Mouse (Mus musculus): ENCODE data around the gene Cldn34a. TPM values are rescaled to one million over a fixed set of nuclear protein-coding genes. Genes with fewer than 3 reads are reported as not detected.
"Not testable (repeated sequence)": the region's sequence is repeated elsewhere in the genome, so short reads cannot be mapped to it uniquely, and the experiment has no call there.

Gene Cldn34a
- polyA plus RNA-seq (2012; rRNA removed), result not detected in 2 replicates

DNA sequence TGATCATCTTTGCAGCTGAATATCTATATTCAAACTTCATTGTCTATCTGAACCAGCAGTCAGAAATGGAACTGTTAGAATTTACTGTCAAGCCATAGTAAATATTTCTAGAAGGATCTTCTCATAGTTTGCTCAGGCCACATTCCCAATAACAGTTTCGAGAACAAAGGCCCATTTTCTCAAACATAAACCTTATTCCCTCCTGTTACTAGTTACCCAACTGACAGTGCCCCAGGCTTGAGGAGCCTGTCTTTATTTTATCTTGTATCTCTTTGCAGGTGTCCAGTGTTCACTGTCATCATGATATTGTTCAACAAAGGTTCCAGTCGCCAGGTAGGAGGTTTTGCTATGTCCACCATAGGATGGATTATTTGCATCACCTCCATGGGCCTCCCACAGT lies at the start of gene Cldn34a:
Gene Cldn34a (plus strand): TSS at position 301 of the 400 bp plus-strand sequence.
- Histone ChIP-seq H3K4me3 (replicated peaks; ENCODE audit: extremely low read depth, low read depth, low read length) (no peak within 1 kb of the TSS), H3K4me1 (ENCODE audit: control insufficient read depth, insufficient read depth, low read length) (no peaks in the 10 kb centered on the region; the same call in 1 of the 2 replicates)
- 64% methylated on average over 2 of the region's 2 CpGs for WGBS
- TF ChIP-seq CTCF (IDR thresholded peaks at IDR 0.05; ENCODE audit: insufficient read depth, low read length) (no peak), POLR2A (IDR thresholded peaks at IDR 0.05; ENCODE audit: borderline replicate concordance, extremely low read depth, low read depth, low read length) (no peak)
- DNase-seq, result no peak

DNA sequence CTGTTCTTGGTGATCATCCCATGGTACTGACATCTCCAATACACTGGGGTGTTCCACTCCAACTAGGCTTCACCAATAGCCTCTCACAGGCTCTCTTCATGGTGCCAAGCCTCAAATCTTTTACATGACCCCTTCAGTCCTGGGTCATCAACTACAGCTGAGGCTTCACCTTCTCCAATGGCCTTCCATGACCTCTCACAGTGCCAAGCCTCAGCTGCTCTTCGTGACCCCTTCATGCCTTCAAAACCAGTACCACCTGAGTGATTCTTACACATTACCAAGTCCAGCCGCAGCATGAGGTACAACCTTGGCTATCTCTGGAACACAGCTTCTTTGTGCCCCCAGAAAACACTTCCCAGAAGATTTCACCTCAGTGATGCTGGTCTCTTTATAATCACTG lies 44.5 kb upstream of the Cldn34a start:
- 67% methylated on average over 2 of the region's 2 CpGs for WGBS
- H3K4me3 ChIP-seq (replicated peaks; ENCODE audit: extremely low read depth, low read depth, low read length); H3K4me1 ChIP-seq (ENCODE audit: control insufficient read depth, insufficient read depth, low read length); DNase-seq: not testable (repeated sequence)

DNA sequence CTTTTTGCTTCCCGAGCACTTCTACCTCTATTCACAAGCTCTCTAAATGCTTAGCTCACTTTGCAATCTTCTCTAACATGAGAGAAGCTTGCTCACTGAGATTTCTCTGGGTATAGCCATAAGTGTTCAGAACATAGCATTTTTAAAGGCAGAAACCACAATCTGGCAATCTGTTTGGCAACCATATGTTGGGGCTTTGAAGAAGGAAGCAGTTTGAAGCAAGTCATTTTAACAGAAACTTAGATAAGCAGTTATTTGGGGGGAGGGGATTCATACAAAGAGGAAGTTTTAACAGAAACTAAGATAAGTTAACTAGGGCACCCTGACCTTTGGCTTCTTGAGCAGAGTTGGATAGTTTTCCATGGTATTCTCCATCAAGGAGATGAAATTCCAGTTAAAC lies 17.4 kb upstream of the Cldn34a start:
- WGBS, result 73% methylated on average over 1 of the region's 1 CpGs
- TF ChIP-seq POLR2A (IDR thresholded peaks at IDR 0.05; ENCODE audit: borderline replicate concordance, extremely low read depth, low read depth, low read length) (no peak), CTCF (IDR thresholded peaks at IDR 0.05; ENCODE audit: insufficient read depth, low read length) (no peak)
- H3K4me1 ChIP-seq (ENCODE audit: control insufficient read depth, insufficient read depth, low read length), result no peaks in the 10 kb centered on the region
- H3K4me3 ChIP-seq (replicated peaks; ENCODE audit: extremely low read depth, low read depth, low read length), result no peak overlapping the region
- DNase-seq, result no peak

DNA sequence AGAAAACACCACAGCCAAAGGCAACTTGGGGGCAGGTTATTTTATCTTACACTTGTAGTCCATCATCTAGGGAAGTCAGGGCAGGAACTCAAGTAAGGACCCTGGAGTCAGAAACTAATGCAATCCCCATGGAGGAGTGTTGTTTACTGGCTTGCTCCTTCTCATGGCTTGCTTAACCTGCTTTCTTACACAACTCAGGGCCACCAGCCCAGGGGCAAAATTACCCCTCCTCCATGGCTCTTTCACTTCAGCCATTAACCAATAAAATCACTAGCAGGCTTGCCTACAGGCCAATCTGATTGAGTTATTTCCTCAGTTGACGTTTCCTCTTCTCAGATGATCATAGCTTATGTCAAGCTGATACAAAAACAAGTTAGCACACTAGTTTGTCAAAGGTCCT lies 15.0 kb upstream of the Cldn34a start:
- Histone ChIP-seq H3K4me1 (ENCODE audit: control insufficient read depth, insufficient read depth, low read length) (no peaks in the 10 kb centered on the region), H3K4me3 (replicated peaks; ENCODE audit: extremely low read depth, low read depth, low read length) (no peak overlapping the region)
- TF ChIP-seq CTCF (IDR thresholded peaks at IDR 0.05; ENCODE audit: insufficient read depth, low read length), result no peak
- no peak for TF ChIP-seq POLR2A (IDR thresholded peaks at IDR 0.05; ENCODE audit: borderline replicate concordance, extremely low read depth, low read depth, low read length)
- no peak for DNase-seq
- 38% methylated on average over 1 of the region's 1 CpGs for WGBS

DNA sequence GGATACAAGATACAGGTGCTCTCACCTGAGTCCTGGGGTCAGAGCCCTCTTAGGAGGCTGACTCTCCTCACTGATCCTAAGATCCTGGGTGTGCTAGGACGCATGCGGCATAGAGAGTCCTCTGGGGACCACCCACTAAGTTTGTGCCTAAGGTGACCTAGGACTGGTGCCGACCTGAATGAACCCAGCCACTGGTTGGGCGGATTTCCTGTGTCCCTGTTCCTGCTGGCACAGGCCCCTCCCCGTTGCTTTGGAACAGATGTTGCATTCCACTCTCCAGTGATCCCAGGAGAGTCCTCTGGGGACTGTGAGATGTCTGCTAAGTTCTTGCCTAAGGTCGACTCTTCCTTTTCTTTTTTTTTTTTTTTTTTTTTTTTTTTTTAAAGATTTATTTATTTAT lies 5.7 kb upstream of the Cldn34a start:
- Histone ChIP-seq H3K4me1 (ENCODE audit: control insufficient read depth, insufficient read depth, low read length) (no peaks in the 10 kb centered on the region), H3K4me3 (replicated peaks; ENCODE audit: extremely low read depth, low read depth, low read length) (no peak overlapping the region)
- no peak for DNase-seq
- 66% methylated on average over 6 of the region's 6 CpGs for WGBS
- TF ChIP-seq CTCF (IDR thresholded peaks at IDR 0.05; ENCODE audit: insufficient read depth, low read length) (no peak), POLR2A (IDR thresholded peaks at IDR 0.05; ENCODE audit: borderline replicate concordance, extremely low read depth, low read depth, low read length) (no peak)

Other genes with a start within 250 kb of the Cldn34a start
- 6.2 and 8.0 TPM in 2 replicates for gene Kantr, start 235.8 kb upstream of the Cldn34a start, polyA plus RNA-seq (2012; rRNA removed)
- gene Tspyl2, start 220.9 kb upstream of the Cldn34a start, polyA plus RNA-seq (2012; rRNA removed), result 26.9 and 34.2 TPM in 2 replicates
- gene Gpr173, start 194.6 kb upstream of the Cldn34a start, polyA plus RNA-seq (2012; rRNA removed), result 2.4 and 2.8 TPM in 2 replicates
- gene Shroom2, start 206.1 kb downstream of the Cldn34a start, polyA plus RNA-seq (2012; rRNA removed), result 4.8 and 5.2 TPM in 2 replicates
- gene Gpr143, start 218.6 kb downstream of the Cldn34a start, polyA plus RNA-seq (2012; rRNA removed), result 0.35 and 0.51 TPM in 2 replicates

All from lung, adult 2 months (tissue).